Mouse (Mus musculus) hindbrain, embryonic 16.5 days (tissue): ENCODE data around the gene Akt1s1. TPM values are rescaled to one million over a fixed set of nuclear protein-coding genes. Genes with fewer than 3 reads are reported as not detected.

Experiments used
- ATAC-seq: fragments of 200-750 bp; cut with Nextera tagmentation; 2 replicates; pipeline ENCODE4 v1.8.0; 2017; ENCODE audit warnings: moderate TSS enrichment, moderate library complexity
- H3K27ac ChIP-seq: fragments of 300-500 bp; sonication (generic); 2 replicates; pipeline ENCODE4 v1.5.1; 2014; ENCODE audit warnings: low read depth, mild to moderate bottlenecking, control low read depth, low read length, moderate library complexity
- H3K27me3 ChIP-seq: fragments of 300-500 bp; sonication (generic); replicated peaks from 2 replicates; pipeline ENCODE4 v1.6.1; 2014; ENCODE audit warnings: low read length; ENCODE audit not compliant: control insufficient read depth, insufficient read depth
- H3K36me3 ChIP-seq: fragments of 300-500 bp; sonication (generic); 2 replicates; pipeline ENCODE4 v1.6.1; 2014; ENCODE audit warnings: mild to moderate bottlenecking, low read length, moderate library complexity, mixed read lengths; ENCODE audit not compliant: control insufficient read depth, insufficient read depth
- H3K4me1 ChIP-seq: fragments of 300-500 bp; sonication (generic); 2 replicates; pipeline ENCODE4 v1.6.1; 2014; ENCODE audit warnings: low read depth, low read length; ENCODE audit not compliant: control insufficient read depth, insufficient read depth
- H3K4me2 ChIP-seq: fragments of 300-500 bp; sonication (generic); 2 replicates; pipeline ENCODE4 v1.6.1; 2014; ENCODE audit warnings: mild to moderate bottlenecking, low read length, control low read depth, moderate library complexity
- H3K4me3 ChIP-seq: fragments of 300-500 bp; sonication (generic); 2 replicates; pipeline ENCODE4 v1.5.1; 2014; ENCODE audit warnings: mild to moderate bottlenecking, low read length, control low read depth, moderate library complexity
- H3K9ac ChIP-seq: fragments of 300-500 bp; sonication (generic); 2 replicates; pipeline ENCODE4 v1.6.1; 2014; ENCODE audit warnings: low read depth, mild to moderate bottlenecking, control low read depth, low read length, moderate library complexity
- H3K9me3 ChIP-seq: fragments of 300-500 bp; sonication (generic); 2 replicates; pipeline ENCODE4 v1.6.1; 2014; ENCODE audit warnings: mild to moderate bottlenecking, low read length, moderate library complexity; ENCODE audit not compliant: control insufficient read depth
- WGBS: fragments of 180-500 bp; shearing (Covaris S2); extraction: QIAGEN DNeasy Blood & Tissue Kit; methylation state at CpG from one replicate; pipeline ENCODE4 v1.1.7; 2014; 5-methylcytosine and 5-hydroxymethylcytosine counted together
- polyA plus RNA-seq: library from polyadenylated mRNA; unstranded; fragments of >200 nt; fragmentation: Nextera tagmentation; extraction: Ambion mirVana; gene quantifications from 2 replicates; pipeline ENCODE4 v1.2.1, GENCODE M21; 2015

Gene Akt1s1
- polyA plus RNA-seq, 1 experiment from 2014 or later = 90.7 TPM

- no peak for ATAC-seq
- peak overlapping the region; percentile 90 for H3K4me2 ChIP-seq
- no peak overlapping the region; the same call in 1 of the 2 replicates for H3K9ac ChIP-seq
- 72% methylated on average over 9 of the region's 9 CpGs for whole genome bisulfite sequencing
- H3K27me3 ChIP-seq = no peaks in the 10 kb centered on the region
- H3K27ac ChIP-seq = peak overlapping the region; percentile 96
- H3K36me3 ChIP-seq = peaks cover under 1% of the 10 kb centered on the region; the same call in 1 of the 2 replicates
- H3K9me3 ChIP-seq = no peaks in the 10 kb centered on the region
- H3K4me1 ChIP-seq = peaks cover 31% of the 10 kb centered on the region
- peak overlapping the region; percentile 80 for H3K4me3 ChIP-seq
Observed at GRCm38 (mm10) chr7:44856265-44856916, 7.6 kb downstream of the Akt1s1 start.

- Histone ChIP-seq H3K4me1 (peaks cover 31% of the 10 kb centered on the region), H3K27ac (peak within 1 kb of the TSS; percentile 96), H3K4me3 (peak within 1 kb of the TSS; percentile 80), H3K27me3 (no peaks in the 10 kb centered on the region), H3K4me2 (peak within 1 kb of the TSS; percentile 90), H3K9me3 (no peaks in the 10 kb centered on the region), H3K36me3 (peaks cover 5% of the 10 kb centered on the region; the same call in 1 of the 2 replicates), H3K9ac (peak within 1 kb of the TSS; percentile 86)
- WGBS = under 1% methylated on average over 32 of the region's 32 CpGs
- ATAC-seq = peak; percentile 73
Observed at GRCm38 (mm10) chr7:44857042-44857552, 8.3 kb downstream of the Akt1s1 start, which contains the start of gene Pnkp. Pnkp (plus strand) TSS chr7:44857139.

- Histone ChIP-seq H3K36me3 (peaks cover 13% of the 10 kb centered on the region), H3K9ac (peak overlapping the region; percentile 86), H3K4me1 (peaks cover 31% of the 10 kb centered on the region), H3K4me3 (peak overlapping the region; percentile 80), H3K27ac (peak overlapping the region; percentile 96), H3K9me3 (no peaks in the 10 kb centered on the region), H3K27me3 (no peaks in the 10 kb centered on the region), H3K4me2 (peak overlapping the region; percentile 90)
- 30% methylated on average over 8 of the region's 8 CpGs for WGBS
- no peak for ATAC-seq
Observed at GRCm38 (mm10) chr7:44857905-44858304, 9.1 kb downstream of the Akt1s1 start.

- ATAC-seq = no peak
- Histone ChIP-seq H3K4me2 (no peak overlapping the region), H3K9me3 (no peaks in the 10 kb centered on the region), H3K27me3 (no peaks in the 10 kb centered on the region), H3K9ac (no peak overlapping the region), H3K27ac (no peak overlapping the region), H3K4me3 (no peak overlapping the region), H3K36me3 (peaks cover 33% of the 10 kb centered on the region), H3K4me1 (peaks cover 25% of the 10 kb centered on the region)
- 92% methylated on average over 11 of the region's 11 CpGs for WGBS
Observed at GRCm38 (mm10) chr7:44859896-44860295, 11.1 kb downstream of the Akt1s1 start.

- no peak overlapping the region for H3K4me2 ChIP-seq
- H3K36me3 ChIP-seq = peaks cover 36% of the 10 kb centered on the region
- 0 out of 2 replicates have a peak overlapping the region, but pooled peaks have one; percentile 23 for H3K27ac ChIP-seq
- peak; percentile 35; the same call in 1 of the 2 replicates for ATAC-seq
- H3K9me3 ChIP-seq = no peaks in the 10 kb centered on the region
- peaks cover 33% of the 10 kb centered on the region for H3K4me1 ChIP-seq
- H3K27me3 ChIP-seq = no peaks in the 10 kb centered on the region
- WGBS = 60% methylated on average over 22 of the region's 22 CpGs
- no peak overlapping the region for H3K4me3 ChIP-seq
- peak overlapping the region; percentile 43 for H3K9ac ChIP-seq
Observed at GRCm38 (mm10) chr7:44860576-44861428, 12.0 kb downstream of the Akt1s1 start.

GRCm38 (mm10) chr7:44861429-44861816 is 12.6 kb downstream of the Akt1s1 start:
- Histone ChIP-seq H3K27me3 (no peaks in the 10 kb centered on the region), H3K4me3 (no peak overlapping the region), H3K9ac (no peak overlapping the region), H3K27ac (no peak overlapping the region), H3K36me3 (peaks cover 36% of the 10 kb centered on the region), H3K9me3 (no peaks in the 10 kb centered on the region), H3K4me1 (peaks cover 37% of the 10 kb centered on the region), H3K4me2 (no peak overlapping the region)
- ATAC-seq = no peak
- WGBS = 78% methylated on average over 14 of the region's 14 CpGs

- Histone ChIP-seq H3K9me3 (no peaks in the 10 kb centered on the region), H3K9ac (no peak overlapping the region), H3K4me1 (peaks cover 44% of the 10 kb centered on the region), H3K36me3 (peaks cover 36% of the 10 kb centered on the region), H3K27me3 (no peaks in the 10 kb centered on the region), H3K4me3 (no peak overlapping the region), H3K4me2 (no peak overlapping the region), H3K27ac (no peak overlapping the region)
- ATAC-seq = no peak
- 89% methylated on average over 8 of the region's 8 CpGs for WGBS
Observed at GRCm38 (mm10) chr7:44862434-44862833, 13.6 kb downstream of the Akt1s1 start.

GRCm38 (mm10) chr7:44863210-44863609 is 14.4 kb downstream of the Akt1s1 start:
- no peak for ATAC-seq
- Histone ChIP-seq H3K9me3 (no peaks in the 10 kb centered on the region), H3K9ac (no peak overlapping the region), H3K4me2 (no peak overlapping the region), H3K4me1 (peaks cover 47% of the 10 kb centered on the region), H3K4me3 (no peak overlapping the region), H3K36me3 (peaks cover 36% of the 10 kb centered on the region), H3K27ac (no peak overlapping the region), H3K27me3 (no peaks in the 10 kb centered on the region)
- WGBS = 88% methylated on average over 14 of the region's 14 CpGs

- WGBS = 85% methylated on average over 11 of the region's 11 CpGs
- peaks cover 46% of the 10 kb centered on the region for H3K4me1 ChIP-seq
- no peaks in the 10 kb centered on the region for H3K9me3 ChIP-seq
- peaks cover 36% of the 10 kb centered on the region for H3K36me3 ChIP-seq
- H3K4me2 ChIP-seq = no peak overlapping the region
- ATAC-seq = no peak
- H3K4me3 ChIP-seq = no peak overlapping the region
- no peak overlapping the region; the same call in 1 of the 2 replicates for H3K9ac ChIP-seq
- no peaks in the 10 kb centered on the region for H3K27me3 ChIP-seq
- H3K27ac ChIP-seq = no peak overlapping the region
Observed at GRCm38 (mm10) chr7:44863982-44864494, 15.2 kb downstream of the Akt1s1 start.
